Mouse (Mus musculus): Measurements from ENCODE around the gene Arhgef26. TPM values are rescaled to one million over a fixed set of nuclear protein-coding genes. Genes with fewer than 3 reads are reported as not detected.

Gene Arhgef26
- total RNA-seq, 2 experiments from 2014 or later = 54.0 to 56.6 TPM

Other genes with a start within 250 kb of the Arhgef26 start
- 10 to 100 TPM; 55.5 to 56.2 TPM for gene Dhx36, start 168.7 kb downstream of the Arhgef26 start, total RNA-seq (2021)

Data from layer of hippocampus, postnatal 25 days (tissue).